Mouse (Mus musculus) embryonic fibroblast, embryonic 13.5 days (primary cell): ENCODE results near the gene Limk1. TPM values are rescaled to one million over a fixed set of nuclear protein-coding genes. Genes with fewer than 3 reads are reported as not detected.

Experiments
- H3K27ac ChIP-seq: 2 replicates; pipeline ENCODE4 v1.5.1; 2012; ENCODE audit warnings: low read length, control low read depth, inconsistent platforms; ENCODE audit not compliant: insufficient read depth
- H3K4me1 ChIP-seq: 2 replicates; pipeline ENCODE4 v1.6.1; 2011; ENCODE audit warnings: low read length; ENCODE audit not compliant: control insufficient read depth, insufficient read depth
- H3K4me3 ChIP-seq: 2 replicates; pipeline ENCODE4 v1.5.1; 2011; ENCODE audit warnings: mild to moderate bottlenecking, control low read depth, low read length; ENCODE audit not compliant: insufficient read depth
- CTCF ChIP-seq: IDR thresholded peaks from 2 replicates; pipeline ENCODE4 v1.5.1; 2011; ENCODE audit warnings: mild to moderate bottlenecking, control low read depth, low read length, moderate library complexity, borderline replicate concordance; ENCODE audit not compliant: insufficient read depth
- POLR2A ChIP-seq: IDR thresholded peaks from 2 replicates; pipeline ENCODE4 v1.6.1; 2011; ENCODE audit warnings: low read depth, mild to moderate bottlenecking, control low read depth, low read length, moderate library complexity
- polyA plus RNA-seq: library from polyadenylated mRNA; stranded (reverse); fragments of >200 nt; gene quantifications from 2 replicates; pipeline ENCODE4 v1.2.4, GENCODE M21; 2011; ENCODE audit warnings: low read depth; ENCODE audit not compliant: missing spikeins, insufficient read length

Gene Limk1
- polyA plus RNA-seq, 1 experiment: 16.5 TPM

DNA sequence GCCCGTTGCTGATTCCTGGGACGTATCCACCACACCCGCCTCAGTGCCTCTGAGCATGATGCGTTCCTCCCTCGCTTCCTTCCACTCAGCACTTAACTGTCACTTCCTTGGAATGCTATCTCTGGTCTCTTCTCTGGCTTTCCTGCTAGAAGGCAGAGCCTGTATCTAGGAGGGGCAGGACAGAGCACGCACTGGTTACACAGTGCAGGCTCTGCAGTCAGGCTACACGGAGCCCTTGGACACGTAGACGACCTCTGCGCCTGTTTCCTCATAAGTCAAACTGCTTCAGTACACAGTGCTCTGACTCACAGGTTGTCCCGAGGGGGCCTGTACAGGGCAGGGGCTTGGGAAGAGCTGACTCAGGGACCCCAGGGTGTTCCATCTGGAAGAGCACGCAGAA lies 8.2 kb downstream of the Limk1 start:
- no peak for TF ChIP-seq CTCF
- no peak; the same call in 1 of the 2 replicates for TF ChIP-seq POLR2A
- Histone ChIP-seq H3K27ac (peak overlapping the region; percentile 37; the same call in 1 of the 2 replicates), H3K4me3 (no peak overlapping the region)

DNA sequence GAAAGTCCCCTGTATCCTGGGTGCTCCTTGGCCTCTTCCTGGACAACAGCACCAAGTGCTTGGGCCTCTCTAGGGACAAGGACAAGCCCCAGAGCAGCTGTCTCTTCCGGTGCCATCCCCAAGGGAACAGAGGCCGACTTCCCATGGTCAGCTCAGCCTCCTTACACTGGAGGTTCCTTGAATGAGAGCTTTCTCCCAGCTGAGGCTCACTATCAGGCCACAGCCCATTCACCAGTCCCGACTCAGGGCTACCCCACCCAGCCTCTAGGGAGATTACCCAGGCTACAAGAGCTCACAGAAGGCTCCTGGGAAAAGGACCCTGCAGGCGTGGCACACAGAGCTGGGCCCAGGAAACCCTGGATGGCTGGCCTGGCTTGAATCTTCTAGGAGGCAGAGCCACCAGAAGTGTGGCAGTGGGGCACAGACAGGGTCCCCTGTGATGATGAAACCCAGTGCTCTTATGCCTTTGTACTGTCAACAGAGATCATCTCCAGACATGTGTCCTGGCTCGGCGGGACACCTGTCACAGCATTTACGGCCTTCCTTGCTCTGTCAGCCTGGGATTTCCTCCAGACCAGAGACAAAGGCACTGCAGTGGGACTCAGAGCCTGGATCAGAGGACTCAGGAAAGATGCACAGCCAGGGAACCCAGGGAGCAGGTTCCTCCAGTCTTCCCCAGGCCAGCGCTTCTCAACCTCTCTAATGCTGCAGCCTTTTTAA lies 9.4 kb downstream of the Limk1 start:
- Histone ChIP-seq H3K4me3 (no peak overlapping the region), H3K4me1 (peaks cover 16% of the 10 kb centered on the region; the same call in 1 of the 2 replicates), H3K27ac (no peak overlapping the region)
- no peak for TF ChIP-seq CTCF

More for the DNA sequence above, 8.2 kb downstream of the Limk1 start:
- peaks cover 16% of the 10 kb centered on the region; the same call in 1 of the 2 replicates for H3K4me1 ChIP-seq

DNA sequence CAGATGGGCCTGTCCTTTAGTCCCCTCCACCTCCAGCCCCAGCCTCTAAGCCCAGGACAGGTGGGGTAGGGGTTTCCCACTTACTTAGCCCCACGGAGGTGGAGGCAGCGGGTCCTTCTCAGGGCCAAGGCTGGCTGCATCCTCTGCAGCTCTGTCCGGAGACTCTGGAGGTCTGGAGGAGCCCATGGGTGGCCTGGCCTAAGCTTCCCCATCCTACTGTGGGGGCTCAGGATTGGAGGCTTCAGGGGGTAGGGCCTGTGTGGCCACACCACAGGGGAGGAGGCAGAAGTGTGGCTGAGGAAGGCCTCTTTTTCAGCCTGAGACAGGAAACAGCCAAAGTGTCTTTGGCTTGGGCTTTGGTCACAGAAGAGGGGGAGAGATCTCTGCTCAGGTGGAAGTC lies 10.4 kb downstream of the Limk1 start:
- TF ChIP-seq POLR2A: no peak
- no peak for TF ChIP-seq CTCF
- H3K27ac ChIP-seq: no peak overlapping the region
- peaks cover 16% of the 10 kb centered on the region; the same call in 1 of the 2 replicates for H3K4me1 ChIP-seq
- no peak overlapping the region for H3K4me3 ChIP-seq

DNA sequence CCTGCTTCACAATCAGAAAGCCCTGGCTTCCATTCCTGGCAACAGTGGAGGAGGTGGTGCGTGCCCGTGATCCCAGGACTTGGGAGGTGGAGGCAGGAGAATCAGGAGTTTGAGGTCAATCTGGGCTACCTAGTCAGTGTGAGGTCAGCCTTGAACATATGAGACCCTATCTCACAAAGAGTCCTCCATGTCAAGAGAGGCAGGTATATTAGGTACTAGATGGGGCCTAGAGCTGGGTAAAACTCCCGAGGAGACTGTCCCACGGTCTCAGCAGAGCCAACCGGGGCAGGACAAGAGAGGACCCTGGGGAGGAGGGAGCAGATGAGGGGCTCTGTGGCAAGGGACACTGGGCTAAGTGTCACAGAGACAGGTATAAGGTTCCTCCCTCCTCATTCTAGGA lies 10.9 kb downstream of the Limk1 start:
- no peak overlapping the region for H3K4me3 ChIP-seq

DNA sequence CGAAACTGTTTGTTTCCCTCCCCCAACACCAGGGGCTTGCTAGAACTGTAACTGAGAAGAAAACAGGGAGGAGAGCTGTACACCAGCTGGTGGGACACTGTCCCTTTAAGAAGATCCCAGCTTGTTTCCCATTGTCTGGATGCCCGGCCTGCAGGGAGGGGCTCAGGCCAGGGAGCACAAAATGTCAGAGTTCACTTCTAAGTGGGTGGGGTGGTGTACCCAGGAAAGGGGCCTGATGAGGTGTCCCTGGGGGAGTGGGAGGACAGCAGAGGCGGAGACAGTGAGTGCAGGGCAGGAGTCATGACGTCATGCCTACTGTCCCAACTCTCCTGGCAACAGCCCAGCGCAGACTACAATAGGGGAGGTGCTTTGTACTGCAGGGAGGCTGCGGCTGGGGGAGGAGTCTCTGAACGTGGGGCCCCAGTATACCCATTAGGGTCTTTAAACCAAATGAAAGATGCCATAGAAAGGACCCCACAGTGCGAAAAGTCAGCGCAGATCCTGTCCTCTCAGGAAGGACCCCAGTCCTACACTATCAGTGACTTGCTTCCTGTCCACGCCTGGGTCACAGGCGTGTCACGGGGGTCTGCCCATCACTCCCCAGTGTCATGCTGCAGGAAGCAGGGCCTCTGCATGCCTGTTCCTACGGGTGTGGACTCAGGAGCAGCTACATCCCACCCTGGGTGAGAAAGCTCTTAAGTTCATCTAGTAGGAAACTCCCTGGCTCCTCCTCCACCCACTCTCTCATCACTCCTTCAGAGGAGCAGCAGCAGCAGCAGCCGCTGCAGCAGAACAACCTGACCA lies 12.2 kb downstream of the Limk1 start:
- TF ChIP-seq CTCF: no peak
- TF ChIP-seq POLR2A: 0 out of 2 replicates have a peak, but pooled peaks have one; percentile 5

More for the DNA sequence above, 10.9 kb downstream of the Limk1 start:
- TF ChIP-seq POLR2A: no peak
- no peak for TF ChIP-seq CTCF
- Histone ChIP-seq H3K4me1 (peaks cover 16% of the 10 kb centered on the region; the same call in 1 of the 2 replicates), H3K27ac (no peak overlapping the region)

DNA sequence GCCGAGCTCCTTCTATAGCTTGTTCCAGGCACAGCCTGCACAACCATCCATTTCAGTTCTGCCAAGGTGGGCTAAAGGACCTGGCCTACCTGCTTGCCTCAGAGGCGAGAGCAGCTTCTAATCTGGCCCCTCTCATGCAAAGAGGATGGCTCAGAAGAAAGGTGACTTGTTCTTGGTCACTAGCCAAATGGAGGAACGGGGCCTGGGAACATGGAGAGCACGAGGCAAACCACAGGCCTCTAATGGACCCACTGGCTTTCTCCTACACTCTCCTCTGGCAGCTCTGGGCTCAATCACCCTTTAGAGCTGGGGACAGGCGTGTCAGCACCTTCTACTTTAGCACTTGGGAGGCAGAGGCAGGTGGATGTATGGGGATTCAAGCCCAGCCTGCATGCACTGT lies 13.4 kb downstream of the Limk1 start:
- no peak overlapping the region for H3K4me3 ChIP-seq
- TF ChIP-seq CTCF: no peak
- no peak for TF ChIP-seq POLR2A
- H3K4me1 ChIP-seq: peaks cover 8% of the 10 kb centered on the region; the same call in 1 of the 2 replicates
- no peak overlapping the region for H3K27ac ChIP-seq

More for the DNA sequence above, 12.2 kb downstream of the Limk1 start:
- Histone ChIP-seq H3K27ac (0 out of 2 replicates have a peak overlapping the region, but pooled peaks have one; percentile 18), H3K4me1 (peaks cover 16% of the 10 kb centered on the region; the same call in 1 of the 2 replicates), H3K4me3 (no peak overlapping the region)

DNA sequence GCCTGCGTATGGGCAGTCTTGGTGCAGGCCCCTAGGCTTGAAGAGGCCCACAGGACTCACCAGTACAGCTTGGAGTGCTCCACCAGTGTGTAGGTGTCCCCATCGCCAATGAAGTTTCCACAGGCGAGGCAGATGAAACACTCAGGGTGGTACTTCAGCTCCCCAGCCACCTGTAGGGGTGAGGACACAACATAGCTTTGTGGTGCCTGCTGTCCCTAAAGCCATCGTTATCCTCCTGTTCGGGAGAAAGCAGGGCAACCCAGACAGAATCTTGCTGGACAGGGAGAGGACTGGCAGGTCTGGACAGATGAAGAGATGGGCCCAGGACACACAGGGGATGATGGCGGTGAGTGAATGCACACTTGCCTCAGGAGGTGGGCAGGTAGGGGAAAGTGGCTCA lies 15.8 kb downstream of the Limk1 start:
- H3K4me3 ChIP-seq: no peak overlapping the region
- no peak for TF ChIP-seq POLR2A
- TF ChIP-seq CTCF: no peak
- peaks cover 7% of the 10 kb centered on the region; the same call in 1 of the 2 replicates for H3K4me1 ChIP-seq

DNA sequence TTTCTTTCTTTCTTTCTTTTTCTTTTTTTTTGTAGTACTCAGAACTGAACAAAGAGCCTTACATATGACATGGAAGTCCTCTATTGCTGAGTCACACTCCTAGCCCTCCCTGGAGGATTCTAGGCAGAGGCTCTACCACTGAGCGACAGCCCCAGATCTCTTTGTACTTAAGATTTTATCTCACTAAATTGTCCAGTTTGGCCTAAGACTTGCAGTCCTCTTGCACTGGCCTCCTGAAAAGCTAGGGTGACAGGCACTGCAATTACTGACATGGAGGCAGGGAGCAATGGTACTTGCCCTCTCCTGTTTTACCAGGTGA lies 16.2 kb downstream of the Limk1 start:
- no peak overlapping the region for H3K4me3 ChIP-seq
- no peak for TF ChIP-seq CTCF
- TF ChIP-seq POLR2A: no peak
- H3K27ac ChIP-seq: no peak overlapping the region
- H3K4me1 ChIP-seq: peaks cover 7% of the 10 kb centered on the region; the same call in 1 of the 2 replicates

More for the DNA sequence above, 15.8 kb downstream of the Limk1 start:
- H3K27ac ChIP-seq: no peak overlapping the region

DNA sequence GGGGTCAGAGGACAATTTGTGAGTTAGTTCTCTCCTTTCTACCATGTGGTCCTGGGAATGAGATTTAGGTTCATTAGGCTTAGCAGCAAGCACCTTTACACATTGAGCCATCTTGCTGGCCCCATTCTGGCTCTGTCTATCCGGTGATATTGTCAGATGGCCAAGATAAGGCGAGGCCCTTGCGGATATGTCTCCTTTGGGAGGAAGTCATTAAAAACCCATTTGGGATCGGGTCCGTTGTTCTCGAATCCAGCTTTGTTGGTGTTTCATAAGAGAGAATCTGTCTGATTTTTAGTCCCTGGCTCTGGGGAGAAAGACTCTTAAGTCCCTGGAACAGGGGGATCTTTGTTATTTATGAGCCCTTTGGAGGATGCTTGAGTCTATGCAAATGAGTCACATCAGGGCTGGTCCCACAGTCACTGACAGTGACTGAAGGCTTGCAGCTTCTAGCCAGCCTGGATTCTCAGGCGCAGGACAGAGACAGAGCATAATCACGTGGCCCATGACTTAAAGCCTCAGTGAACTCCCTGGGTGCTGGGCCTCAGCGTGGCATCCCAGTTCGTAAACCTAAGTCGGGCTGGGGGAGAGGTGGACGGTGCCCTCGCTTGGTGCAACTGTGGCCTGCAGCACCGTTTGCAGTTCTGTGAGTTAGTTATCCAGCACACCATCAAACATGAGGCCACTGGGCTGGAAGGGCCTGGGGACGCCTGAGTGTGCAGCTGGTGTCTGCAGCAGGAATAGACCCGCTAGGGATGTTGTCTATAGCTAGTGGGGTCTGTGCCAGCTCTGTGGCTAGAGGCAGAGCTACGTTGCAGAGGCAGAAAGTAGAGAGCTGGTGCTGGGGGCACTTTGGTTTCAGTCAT lies 16.8 kb downstream of the Limk1 start:
- Histone ChIP-seq H3K4me3 (no peak overlapping the region), H3K27ac (no peak overlapping the region), H3K4me1 (peaks cover 3% of the 10 kb centered on the region; the same call in 1 of the 2 replicates)
- TF ChIP-seq CTCF (no peak), POLR2A (no peak)
